Mouse (Mus musculus): ENCODE measurements around the gene Pappa. TPM values are rescaled to one million over a fixed set of nuclear protein-coding genes. Genes with fewer than 3 reads are reported as not detected.

Pappa gene
- polyA plus RNA-seq, 1 experiment from 2014 or later: 0.33 TPM

DNA sequence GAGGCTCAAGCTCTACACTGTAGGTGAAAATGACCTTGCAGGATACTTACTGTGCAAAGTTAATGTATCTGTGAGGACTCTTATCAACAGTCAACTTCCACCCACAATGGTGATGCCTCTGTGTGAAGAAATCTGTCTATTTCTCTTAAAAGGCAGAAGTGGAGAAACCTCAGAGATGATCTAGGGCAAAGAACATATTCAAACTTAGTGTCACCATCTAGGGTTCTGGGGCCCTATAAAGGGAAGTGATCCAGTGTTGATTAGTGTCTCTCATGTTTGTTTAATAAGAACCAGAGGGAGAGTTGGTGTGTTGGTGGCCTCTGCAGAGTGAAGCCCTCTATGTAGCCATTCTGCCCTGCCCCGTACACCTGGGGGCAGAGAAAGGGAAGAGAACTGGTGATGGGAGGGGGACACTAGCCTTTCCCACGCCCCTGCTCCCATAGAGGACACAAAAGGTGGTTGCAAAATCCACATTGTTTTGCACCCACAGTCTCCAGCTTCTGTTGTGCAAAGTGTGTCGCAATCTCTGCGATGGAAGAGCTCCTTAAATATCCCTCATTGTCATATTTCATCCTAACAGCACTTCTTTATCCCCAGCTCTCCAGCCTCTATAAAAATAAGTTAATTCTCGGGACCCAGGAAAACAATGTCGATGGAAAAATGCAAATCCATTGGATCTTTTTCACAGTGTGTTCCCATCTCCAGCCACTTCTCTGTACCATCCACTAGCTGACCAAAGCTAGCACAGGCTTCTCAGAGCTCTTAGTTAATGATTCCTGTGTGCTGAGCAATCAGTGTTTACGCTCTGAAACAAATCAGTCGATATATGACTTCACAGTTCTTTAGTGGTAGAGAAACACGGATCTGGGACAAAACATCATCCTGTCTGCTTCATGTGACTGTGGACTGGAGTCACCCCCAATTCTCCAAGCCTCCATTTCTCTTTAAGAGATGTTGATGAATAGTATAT lies 174.5 kb downstream of the Pappa start:
- WGBS: 49% methylated on average over 9 of the region's 9 CpGs
- Histone ChIP-seq H3K27me3 (replicated peaks; ENCODE audit: control insufficient read depth, insufficient read depth, low read length) (no peaks in the 10 kb centered on the region), H3K4me2 (replicated peaks; ENCODE audit: low read depth) (no peak overlapping the region), H3K27ac (ENCODE audit: low read depth, low read length) (no peak overlapping the region), H3K9me3 (ENCODE audit: control insufficient read depth) (no peaks in the 10 kb centered on the region), H3K9ac (ENCODE audit: low read depth, low read length) (no peak overlapping the region), H3K4me1 (replicated peaks; ENCODE audit: control insufficient read depth, insufficient read depth, low read length) (no peaks in the 10 kb centered on the region), H3K4me3 (ENCODE audit: low read depth, low read length) (no peak overlapping the region), H3K36me3 (ENCODE audit: control insufficient read depth, insufficient read depth) (no peaks in the 10 kb centered on the region)
- no peak for ATAC-seq
- TF ChIP-seq CTCF (IDR thresholded peaks at IDR 0.05; ENCODE audit: low read depth): no peak

DNA sequence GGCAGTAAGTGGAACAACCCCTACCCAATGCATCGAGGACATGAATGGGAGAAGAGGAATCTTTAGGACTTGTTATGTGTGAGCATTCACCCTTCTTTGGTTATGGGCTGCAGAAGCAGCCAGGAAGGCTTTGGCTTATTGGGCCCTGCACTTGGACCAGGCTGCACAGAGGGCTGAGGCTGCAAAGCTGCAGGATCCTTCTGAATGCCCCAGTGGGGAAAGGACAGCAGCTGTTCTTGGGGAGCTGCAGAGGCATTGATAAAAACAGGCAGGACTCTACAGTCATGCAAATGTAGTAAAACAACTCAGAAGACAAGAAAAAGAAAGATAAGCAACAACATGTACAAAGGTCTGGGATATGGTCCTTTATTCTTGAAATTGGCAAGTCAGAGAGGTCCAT lies 175.4 kb downstream of the Pappa start:
- no peak for ATAC-seq
- Histone ChIP-seq H3K27ac (ENCODE audit: low read depth, low read length) (no peak overlapping the region), H3K4me2 (replicated peaks; ENCODE audit: low read depth) (no peak overlapping the region), H3K9ac (ENCODE audit: low read depth, low read length) (no peak overlapping the region), H3K4me3 (ENCODE audit: low read depth, low read length) (no peak overlapping the region), H3K4me1 (replicated peaks; ENCODE audit: control insufficient read depth, insufficient read depth, low read length) (no peaks in the 10 kb centered on the region), H3K27me3 (replicated peaks; ENCODE audit: control insufficient read depth, insufficient read depth, low read length) (no peaks in the 10 kb centered on the region), H3K9me3 (ENCODE audit: control insufficient read depth) (no peaks in the 10 kb centered on the region), H3K36me3 (ENCODE audit: control insufficient read depth, insufficient read depth) (no peaks in the 10 kb centered on the region)
- TF ChIP-seq CTCF (IDR thresholded peaks at IDR 0.05; ENCODE audit: low read depth): no peak
- 67% methylated on average over 1 of the region's 1 CpGs for WGBS

DNA sequence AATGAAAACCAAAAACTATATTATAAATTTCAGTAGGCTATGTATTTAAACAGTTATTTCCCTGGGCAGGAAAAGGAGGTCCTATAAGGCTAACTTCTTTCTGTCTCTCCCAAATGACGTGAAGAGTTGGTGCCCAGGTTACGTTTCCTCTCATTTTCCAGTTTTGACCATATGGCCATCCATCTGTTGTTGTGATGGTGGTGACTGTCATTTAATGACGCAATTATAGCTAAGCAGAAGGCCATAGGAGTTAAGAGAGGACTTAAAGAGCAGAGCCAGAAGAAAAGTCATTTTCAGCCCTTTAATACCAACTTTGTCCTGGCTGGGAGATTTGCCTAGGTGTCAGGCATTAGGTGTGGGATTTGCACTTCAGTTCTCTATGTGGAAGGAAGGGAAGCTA lies 176.5 kb downstream of the Pappa start:
- Histone ChIP-seq H3K4me1 (replicated peaks; ENCODE audit: control insufficient read depth, insufficient read depth, low read length) (no peaks in the 10 kb centered on the region), H3K4me3 (ENCODE audit: low read depth, low read length) (no peak overlapping the region), H3K27ac (ENCODE audit: low read depth, low read length) (no peak overlapping the region), H3K36me3 (ENCODE audit: control insufficient read depth, insufficient read depth) (no peaks in the 10 kb centered on the region), H3K4me2 (replicated peaks; ENCODE audit: low read depth) (no peak overlapping the region), H3K27me3 (replicated peaks; ENCODE audit: control insufficient read depth, insufficient read depth, low read length) (no peaks in the 10 kb centered on the region), H3K9ac (ENCODE audit: low read depth, low read length) (no peak overlapping the region), H3K9me3 (ENCODE audit: control insufficient read depth) (no peaks in the 10 kb centered on the region)
- no peak for TF ChIP-seq CTCF (IDR thresholded peaks at IDR 0.05; ENCODE audit: low read depth)
- ATAC-seq: no peak
- 82% methylated on average over 3 of the region's 3 CpGs for WGBS

DNA sequence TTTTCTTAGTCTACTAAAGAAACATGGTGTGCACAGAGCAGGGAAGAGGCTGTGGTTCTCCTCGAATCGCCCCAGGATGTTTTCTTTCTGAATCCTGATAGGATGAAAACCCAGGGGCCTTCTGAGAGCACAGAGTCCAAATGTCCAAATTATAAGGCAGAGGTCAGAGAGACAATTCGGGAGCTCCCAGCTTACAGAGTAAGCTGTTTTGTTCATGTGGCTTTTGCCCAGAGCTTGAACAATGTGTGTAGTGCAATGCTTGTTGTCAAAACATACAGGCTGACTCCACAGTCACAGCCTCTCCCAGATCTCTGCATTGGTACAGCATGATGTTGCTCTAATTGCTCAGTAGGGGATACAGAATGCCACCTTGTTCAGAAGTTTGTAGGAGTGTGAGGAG lies 178.7 kb downstream of the Pappa start:
- H3K36me3 ChIP-seq (ENCODE audit: control insufficient read depth, insufficient read depth): no peaks in the 10 kb centered on the region
- H3K9me3 ChIP-seq (ENCODE audit: control insufficient read depth): no peaks in the 10 kb centered on the region
- no peak overlapping the region for H3K9ac ChIP-seq (ENCODE audit: low read depth, low read length)
- no peaks in the 10 kb centered on the region for H3K4me1 ChIP-seq (replicated peaks; ENCODE audit: control insufficient read depth, insufficient read depth, low read length)
- no peak overlapping the region for H3K4me2 ChIP-seq (replicated peaks; ENCODE audit: low read depth)
- no peak overlapping the region for H3K27ac ChIP-seq (ENCODE audit: low read depth, low read length)
- TF ChIP-seq CTCF (IDR thresholded peaks at IDR 0.05; ENCODE audit: low read depth): no peak
- no peak overlapping the region for H3K4me3 ChIP-seq (ENCODE audit: low read depth, low read length)
- no peaks in the 10 kb centered on the region for H3K27me3 ChIP-seq (replicated peaks; ENCODE audit: control insufficient read depth, insufficient read depth, low read length)
- ATAC-seq: no peak
- 81% methylated on average over 3 of the region's 3 CpGs for WGBS

DNA sequence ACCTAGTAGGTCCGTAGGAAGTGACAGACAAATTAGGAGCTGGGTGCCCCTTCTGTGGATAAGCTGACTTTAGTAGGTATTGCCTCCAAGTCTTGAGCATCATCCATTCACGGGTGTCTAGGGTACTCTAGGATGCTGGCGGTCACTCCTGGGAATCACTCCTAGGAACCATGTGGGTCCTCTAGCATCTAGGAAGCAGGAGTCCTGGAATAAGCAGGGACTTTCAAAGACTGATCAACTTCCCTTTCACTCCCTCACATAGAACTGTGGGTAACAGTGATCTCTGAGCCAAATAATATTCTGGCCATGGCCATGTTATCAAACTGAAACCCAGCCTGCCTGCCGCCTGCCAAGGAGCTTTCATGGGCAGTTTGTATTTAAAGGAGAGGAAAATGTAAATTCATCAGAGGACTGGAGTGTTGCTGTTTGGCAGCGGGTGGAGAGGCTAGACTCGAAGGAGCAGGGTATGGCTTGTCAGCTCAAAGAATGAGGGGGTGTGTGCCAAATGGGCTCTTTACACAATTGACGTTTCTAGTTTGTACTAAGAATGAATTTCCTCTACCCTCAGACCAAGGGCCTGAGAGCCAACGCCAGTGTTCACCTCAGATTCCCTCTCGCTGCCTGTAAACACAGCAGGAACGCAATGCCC lies 194.0 kb downstream of the Pappa start:
- Histone ChIP-seq H3K36me3 (ENCODE audit: control insufficient read depth, insufficient read depth) (no peaks in the 10 kb centered on the region), H3K4me3 (ENCODE audit: low read depth, low read length) (no peak overlapping the region), H3K4me2 (replicated peaks; ENCODE audit: low read depth) (no peak overlapping the region), H3K9ac (ENCODE audit: low read depth, low read length) (no peak overlapping the region), H3K4me1 (replicated peaks; ENCODE audit: control insufficient read depth, insufficient read depth, low read length) (no peaks in the 10 kb centered on the region), H3K27me3 (replicated peaks; ENCODE audit: control insufficient read depth, insufficient read depth, low read length) (no peaks in the 10 kb centered on the region), H3K27ac (ENCODE audit: low read depth, low read length) (no peak overlapping the region), H3K9me3 (ENCODE audit: control insufficient read depth) (no peaks in the 10 kb centered on the region)
- no peak for TF ChIP-seq CTCF (IDR thresholded peaks at IDR 0.05; ENCODE audit: low read depth)
- no peak for ATAC-seq
- WGBS: 66% methylated on average over 10 of the region's 10 CpGs

DNA sequence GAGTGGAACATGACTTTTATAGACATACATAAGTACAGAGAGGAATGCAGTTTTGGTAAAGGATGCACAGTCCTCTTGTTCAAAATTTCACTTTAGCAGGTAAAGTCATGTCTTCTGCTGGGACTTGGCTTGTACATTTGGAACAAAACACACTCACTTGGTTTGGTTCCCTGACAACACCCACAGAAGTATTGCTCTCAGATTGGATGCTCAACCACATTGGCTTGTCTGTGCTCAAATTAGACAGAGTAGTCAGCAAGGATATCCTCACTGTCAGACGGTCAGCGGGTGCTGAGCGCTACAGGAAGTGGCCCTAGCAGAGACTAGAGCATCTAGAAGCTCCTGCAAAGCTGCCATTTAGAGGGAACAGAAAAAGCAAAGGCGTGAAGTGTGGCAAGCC lies 197.4 kb downstream of the Pappa start:
- TF ChIP-seq CTCF (IDR thresholded peaks at IDR 0.05; ENCODE audit: low read depth): no peak
- H3K9me3 ChIP-seq (ENCODE audit: control insufficient read depth): no peaks in the 10 kb centered on the region
- no peak overlapping the region for H3K27ac ChIP-seq (ENCODE audit: low read depth, low read length)
- H3K4me1 ChIP-seq (replicated peaks; ENCODE audit: control insufficient read depth, insufficient read depth, low read length): no peaks in the 10 kb centered on the region
- no peak for ATAC-seq
- H3K4me2 ChIP-seq (replicated peaks; ENCODE audit: low read depth): no peak overlapping the region
- H3K36me3 ChIP-seq (ENCODE audit: control insufficient read depth, insufficient read depth): no peaks in the 10 kb centered on the region
- H3K27me3 ChIP-seq (replicated peaks; ENCODE audit: control insufficient read depth, insufficient read depth, low read length): no peaks in the 10 kb centered on the region
- WGBS: 81% methylated on average over 4 of the region's 4 CpGs
- H3K4me3 ChIP-seq (ENCODE audit: low read depth, low read length): no peak overlapping the region
- no peak overlapping the region for H3K9ac ChIP-seq (ENCODE audit: low read depth, low read length)

All from intestine, postnatal 0 days (tissue).